Mouse (Mus musculus) kidney, postnatal 0 days (tissue): Measurements from ENCODE around the gene Snap23. TPM values are rescaled to one million over a fixed set of nuclear protein-coding genes. Genes with fewer than 3 reads are reported as not detected.
A peak's percentile ranks its signal among the peaks of the same experiment; 100 is the strongest.

Experiments used
- ATAC-seq: fragments of 200-750 bp; cut with Nextera tagmentation; replicated peaks from 2 replicates; pipeline ENCODE4 v1.8.0; 2017; ENCODE audit warnings: low read depth, moderate number of reproducible peaks, moderate TSS enrichment, moderate library complexity; ENCODE audit not compliant: low FRiP score
- DNase-seq: peaks from one replicate; pipeline ENCODE4 v3.0.0-alpha.2; 2016; ENCODE audit warnings: low spot score
- H3K27ac ChIP-seq: fragments of 300-500 bp; sonication (generic); 2 replicates; pipeline ENCODE4 v1.5.1; 2014; ENCODE audit warnings: mild to moderate bottlenecking
- H3K27me3 ChIP-seq: fragments of 300-500 bp; sonication (generic); 2 replicates; pipeline ENCODE4 v1.6.1; 2014; ENCODE audit warnings: low read length, mixed read lengths; ENCODE audit not compliant: insufficient read depth
- H3K36me3 ChIP-seq: fragments of 300-500 bp; sonication (generic); 2 replicates; pipeline ENCODE4 v1.6.1; 2014; ENCODE audit warnings: low read length, mixed read lengths; ENCODE audit not compliant: insufficient read depth
- H3K4me1 ChIP-seq: fragments of 300-500 bp; sonication (generic); replicated peaks from 2 replicates; pipeline ENCODE4 v1.6.1; 2014; ENCODE audit warnings: antibody characterized with exemption, low read length, mixed read lengths; ENCODE audit not compliant: insufficient read depth
- H3K4me2 ChIP-seq: fragments of 300-500 bp; sonication (generic); 2 replicates; pipeline ENCODE4 v1.6.1; 2014; ENCODE audit warnings: mild to moderate bottlenecking, low read length, moderate library complexity, mixed read lengths
- H3K4me3 ChIP-seq: fragments of 300-500 bp; sonication (generic); replicated peaks from 2 replicates; pipeline ENCODE4 v1.5.1; 2014; ENCODE audit warnings: low read depth, low read length
- H3K9ac ChIP-seq: fragments of 300-500 bp; sonication (generic); 2 replicates; pipeline ENCODE4 v1.6.1; 2014; ENCODE audit warnings: low read depth, low read length
- H3K9me3 ChIP-seq: fragments of 300-500 bp; sonication (generic); replicated peaks from 2 replicates; pipeline ENCODE4 v1.6.1; 2016; ENCODE audit warnings: low read length, inconsistent platforms, mixed read lengths
- CTCF ChIP-seq: IDR thresholded peaks from 2 replicates; pipeline ENCODE4 v1.5.1; 2016; ENCODE audit warnings: antibody characterized with exemption, low read depth, mild to moderate bottlenecking, moderate library complexity
- WGBS: fragments of 180-500 bp; shearing (Covaris S2); extraction: QIAGEN DNeasy Blood & Tissue Kit; methylation state at CpG from one replicate; pipeline ENCODE4 v1.1.7; 2014; 5-methylcytosine and 5-hydroxymethylcytosine counted together
- polyA plus RNA-seq: library from polyadenylated mRNA; unstranded; fragments of >200 nt; fragmentation: Nextera tagmentation; extraction: Ambion mirVana; gene quantifications from 2 replicates; pipeline ENCODE4 v1.2.1, GENCODE M21; 2015

The Snap23 gene
- 36.3 and 39.5 TPM in 2 replicates for polyA plus RNA-seq

DNA sequence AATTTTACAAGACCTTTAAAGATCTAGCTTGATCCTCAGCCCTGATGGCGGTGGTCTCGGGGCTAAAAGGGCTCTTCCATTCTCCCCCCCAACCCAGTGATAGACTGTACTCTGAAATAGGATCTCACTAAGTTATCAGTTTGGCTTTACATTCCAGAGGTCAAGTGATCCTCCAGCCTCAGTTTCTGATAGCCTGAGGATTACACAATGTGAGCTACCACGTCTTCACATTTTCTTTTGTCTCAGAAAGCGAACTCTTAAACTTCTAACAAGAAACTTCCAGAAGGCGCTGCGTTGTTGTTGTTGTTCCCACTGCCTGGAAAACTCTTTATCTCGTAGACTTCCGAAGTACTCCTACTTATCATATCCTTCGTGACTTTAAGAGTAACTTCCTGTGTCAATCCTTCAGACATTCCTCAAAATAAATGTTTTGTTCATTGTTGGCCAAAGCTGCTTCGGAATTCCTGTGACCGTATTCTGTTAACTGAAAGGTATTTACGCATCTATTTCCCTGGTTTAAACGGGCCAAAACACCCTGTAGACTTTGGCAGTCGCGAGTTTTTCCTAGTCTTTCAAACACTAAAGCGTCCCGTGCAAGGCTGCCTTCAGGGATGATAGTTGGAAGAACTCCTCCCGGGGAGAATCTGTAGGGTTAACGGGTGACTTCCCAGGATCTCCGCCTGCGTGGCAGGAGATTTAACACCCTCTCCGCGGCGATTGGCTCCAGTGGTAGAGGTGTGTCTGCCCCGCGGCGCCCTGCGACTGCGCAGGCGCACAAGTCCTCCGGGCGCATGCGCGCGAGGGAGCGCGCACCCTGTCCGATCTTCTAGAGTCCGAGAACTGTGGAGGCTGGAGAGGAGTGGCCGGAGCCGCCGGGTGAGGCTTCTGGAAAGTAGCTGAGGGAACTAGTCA is at the start of gene Snap23:
Gene Snap23, plus strand, starts transcription at position 786 of the 912 bp plus-strand sequence.
- H3K9me3 ChIP-seq = no peaks in the 10 kb centered on the region
- H3K36me3 ChIP-seq = peaks cover 4% of the 10 kb centered on the region; the same call in 1 of the 2 replicates
- H3K27ac ChIP-seq = peak within 1 kb of the TSS; percentile 90
- WGBS = 1% methylated on average over 42 of the region's 42 CpGs
- peaks cover 3% of the 10 kb centered on the region; the same call in 1 of the 2 replicates for H3K4me1 ChIP-seq
- peak within 1 kb of the TSS; percentile 64 for H3K4me3 ChIP-seq
- DNase-seq (peak; percentile 98), ATAC-seq (peak; percentile 96)
- no peaks in the 10 kb centered on the region for H3K27me3 ChIP-seq
- H3K9ac ChIP-seq = peak within 1 kb of the TSS; percentile 74
- no peak for TF ChIP-seq CTCF
- peak within 1 kb of the TSS; percentile 65 for H3K4me2 ChIP-seq

GRCm38 (mm10) chr2:120518547-120519210 is 48.8 kb upstream of the Snap23 start:
- Histone ChIP-seq H3K9me3 (no peaks in the 10 kb centered on the region), H3K4me2 (no peak overlapping the region), H3K4me3 (no peak overlapping the region), H3K36me3 (peaks cover 77% of the 10 kb centered on the region), H3K4me1 (no peaks in the 10 kb centered on the region), H3K27ac (no peak overlapping the region), H3K27me3 (no peaks in the 10 kb centered on the region), H3K9ac (no peak overlapping the region)
- ATAC-seq = no peak
- WGBS = 83% methylated on average over 5 of the region's 5 CpGs
- no peak for TF ChIP-seq CTCF
- no peak for DNase-seq

DNA sequence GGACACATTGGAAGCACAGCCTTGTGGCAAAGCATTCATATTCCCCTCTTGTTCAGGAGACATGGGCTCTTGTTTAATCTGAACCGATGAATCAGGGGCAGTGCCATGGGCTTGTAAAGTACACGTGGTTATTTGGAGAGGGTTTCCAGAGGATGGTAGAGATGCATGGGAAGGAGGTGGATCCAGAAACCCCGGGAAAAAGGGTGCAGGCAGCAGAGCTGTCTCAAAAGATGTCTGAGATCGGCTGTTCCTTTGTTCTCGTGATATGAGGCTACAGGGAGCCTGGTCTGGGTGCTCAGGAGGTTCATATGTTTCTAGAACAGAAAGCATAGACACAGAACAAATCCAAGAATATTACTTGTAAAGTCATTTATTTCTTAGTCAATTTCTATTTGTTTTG is 40.7 kb upstream of the Snap23 start:
- H3K4me2 ChIP-seq = no peak overlapping the region
- DNase-seq = no peak
- H3K27ac ChIP-seq = no peak overlapping the region
- H3K9me3 ChIP-seq = no peaks in the 10 kb centered on the region
- H3K36me3 ChIP-seq = peaks cover 57% of the 10 kb centered on the region
- no peak overlapping the region for H3K9ac ChIP-seq
- no peaks in the 10 kb centered on the region for H3K27me3 ChIP-seq
- H3K4me1 ChIP-seq = no peaks in the 10 kb centered on the region
- no peak overlapping the region for H3K4me3 ChIP-seq
- no peak for ATAC-seq
- TF ChIP-seq CTCF = no peak
- WGBS = 90% methylated on average over 5 of the region's 5 CpGs

DNA sequence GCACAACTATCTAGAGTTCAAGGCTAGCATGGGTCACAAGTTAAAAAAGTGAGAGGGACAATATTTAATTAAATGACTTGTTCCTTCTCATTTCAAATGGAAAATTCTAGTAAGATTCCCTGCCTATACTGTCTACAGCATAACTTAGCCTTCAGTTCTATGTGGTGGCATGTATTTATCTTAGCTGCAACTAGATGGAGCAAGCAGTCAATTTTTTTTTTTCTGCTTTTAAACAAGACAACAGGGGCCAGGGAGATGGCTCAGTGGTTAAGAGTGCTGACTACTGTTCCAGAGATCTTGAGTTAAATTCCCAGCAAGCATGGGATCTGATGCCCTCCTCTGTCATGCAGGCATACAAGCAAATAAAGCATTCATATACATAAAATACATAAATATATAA is 37.9 kb upstream of the Snap23 start:
- H3K9me3 ChIP-seq = no peaks in the 10 kb centered on the region
- TF ChIP-seq CTCF = peak; percentile 51
- H3K4me1 ChIP-seq = no peaks in the 10 kb centered on the region
- DNase-seq = peak; percentile 28
- no peaks in the 10 kb centered on the region for H3K27me3 ChIP-seq
- H3K9ac ChIP-seq = no peak overlapping the region
- no peak overlapping the region for H3K4me2 ChIP-seq
- no peak overlapping the region for H3K27ac ChIP-seq
- ATAC-seq = no peak
- H3K4me3 ChIP-seq = no peak overlapping the region
- H3K36me3 ChIP-seq = peaks cover 52% of the 10 kb centered on the region

- no peak for ATAC-seq
- H3K4me1 ChIP-seq = no peaks in the 10 kb centered on the region
- 83% methylated on average over 4 of the region's 4 CpGs for WGBS
- no peak for DNase-seq
- no peak overlapping the region for H3K9ac ChIP-seq
- no peak overlapping the region for H3K4me3 ChIP-seq
- no peak overlapping the region for H3K27ac ChIP-seq
- TF ChIP-seq CTCF = no peak
- H3K27me3 ChIP-seq = no peaks in the 10 kb centered on the region
- peaks cover 54% of the 10 kb centered on the region for H3K36me3 ChIP-seq
- no peaks in the 10 kb centered on the region for H3K9me3 ChIP-seq
- no peak overlapping the region for H3K4me2 ChIP-seq
Measured at GRCm38 (mm10) chr2:120531223-120531622, 36.2 kb upstream of the Snap23 start.

DNA sequence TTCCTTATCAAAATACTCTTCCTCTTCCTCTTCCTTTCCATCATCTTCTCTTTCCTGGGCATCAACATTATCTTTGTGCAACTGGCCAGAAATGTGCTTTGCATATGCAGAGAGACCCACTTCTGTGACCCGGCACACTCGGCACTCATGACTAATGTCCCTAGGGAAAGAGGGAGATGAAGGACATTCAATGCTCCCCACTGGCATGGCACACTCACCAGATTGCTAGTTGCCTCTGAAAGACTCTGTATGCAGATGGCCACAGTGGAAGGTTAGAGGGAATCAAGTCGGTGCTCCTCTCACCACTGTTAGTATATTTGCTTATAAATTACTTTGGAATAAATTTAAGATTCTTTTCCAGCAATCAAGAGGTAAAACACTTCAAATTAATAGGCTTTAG is 28.1 kb upstream of the Snap23 start:
- H3K27ac ChIP-seq = peak overlapping the region; percentile 20; the same call in 1 of the 2 replicates
- DNase-seq = no peak
- H3K4me3 ChIP-seq = no peak overlapping the region
- H3K36me3 ChIP-seq = peaks cover 12% of the 10 kb centered on the region
- no peak for ATAC-seq
- no peaks in the 10 kb centered on the region for H3K4me1 ChIP-seq
- 73% methylated on average over 3 of the region's 3 CpGs for WGBS
- H3K9me3 ChIP-seq = no peaks in the 10 kb centered on the region
- no peak overlapping the region for H3K9ac ChIP-seq
- H3K27me3 ChIP-seq = no peaks in the 10 kb centered on the region
- no peak for TF ChIP-seq CTCF
- no peak overlapping the region for H3K4me2 ChIP-seq
